Mouse (Mus musculus) limb, embryonic 12.5 days (tissue): ENCODE data around the gene Pitpnm3. TPM values are rescaled to one million over a fixed set of nuclear protein-coding genes. Genes with fewer than 3 reads are reported as not detected.
"Not testable (repeated sequence)": the region's sequence is repeated elsewhere in the genome, so short reads cannot be mapped to it uniquely, and the experiment has no call there.

Source experiments
- ATAC-seq: fragments of 200-750 bp; cut with Nextera tagmentation; 2 replicates; pipeline ENCODE4 v1.8.0; 2017; ENCODE audit warnings: low read depth, moderate TSS enrichment; ENCODE audit not compliant: insufficient number of reproducible peaks, insufficient read depth, low FRiP score, low TSS enrichment
- H3K27ac ChIP-seq: fragments of 300-500 bp; sonication (generic); 2 replicates; pipeline ENCODE4 v1.5.1; 2016; ENCODE audit warnings: mild to moderate bottlenecking, moderate library complexity
- H3K27me3 ChIP-seq: fragments of 300-500 bp; sonication (generic); 2 replicates; pipeline ENCODE4 v1.6.1; 2016; ENCODE audit warnings: mild to moderate bottlenecking, moderate library complexity
- H3K36me3 ChIP-seq: fragments of 300-500 bp; sonication (generic); 2 replicates; pipeline ENCODE4 v1.6.1; 2016; ENCODE audit warnings: mild to moderate bottlenecking, moderate library complexity
- H3K4me1 ChIP-seq: fragments of 300-500 bp; sonication (generic); replicated peaks from 2 replicates; pipeline ENCODE4 v1.6.1; 2016
- H3K4me2 ChIP-seq: fragments of 300-500 bp; sonication (generic); 2 replicates; pipeline ENCODE4 v1.6.1; 2016; ENCODE audit warnings: mild to moderate bottlenecking, moderate library complexity
- H3K4me3 ChIP-seq: fragments of 300-500 bp; sonication (generic); replicated peaks from 2 replicates; pipeline ENCODE4 v1.5.1; 2016; ENCODE audit warnings: mild to moderate bottlenecking
- H3K9ac ChIP-seq: fragments of 300-500 bp; sonication (generic); replicated peaks from 2 replicates; pipeline ENCODE4 v1.6.1; 2016; ENCODE audit warnings: mild to moderate bottlenecking, moderate library complexity
- H3K9me3 ChIP-seq: fragments of 300-500 bp; sonication (generic); 2 replicates; pipeline ENCODE4 v1.6.1; 2016; ENCODE audit warnings: mild to moderate bottlenecking, moderate library complexity
- WGBS: fragments of 180-500 bp; shearing (Covaris S2); methylation state at CpG from one replicate; pipeline ENCODE4 v1.1.7; 2016; 5-methylcytosine and 5-hydroxymethylcytosine counted together
- polyA plus RNA-seq: library from polyadenylated mRNA; unstranded; fragments of >200 nt; fragmentation: Nextera tagmentation; extraction: Ambion mirVana; gene quantifications from 2 replicates; pipeline ENCODE4 v1.2.1, GENCODE M21; 2016

The Pitpnm3 gene
- 0.13 and 0.18 TPM in 2 replicates for polyA plus RNA-seq

- Histone ChIP-seq H3K9me3 (no peaks in the 10 kb centered on the region), H3K27ac (no peak within 1 kb of the TSS), H3K4me2 (peak within 1 kb of the TSS; percentile 99), H3K4me3 (peak within 1 kb of the TSS; percentile 66), H3K4me1 (peaks cover 16% of the 10 kb centered on the region), H3K27me3 (peaks cover 84% of the 10 kb centered on the region), H3K36me3 (no peaks in the 10 kb centered on the region), H3K9ac (peak within 1 kb of the TSS; percentile 65)
- ATAC-seq, result no peak
- under 1% methylated on average over 66 of the region's 107 CpGs for WGBS
These were observed at the start of gene Pitpnm3 for GRCm38 (mm10) chr11:72135383-72136158. Gene Pitpnm3, minus strand, starts transcription at chr11:72135778.

- Histone ChIP-seq H3K9ac (no peak overlapping the region), H3K27ac (no peak overlapping the region), H3K9me3 (no peaks in the 10 kb centered on the region), H3K4me1 (no peaks in the 10 kb centered on the region), H3K27me3 (no peaks in the 10 kb centered on the region), H3K36me3 (peaks cover 63% of the 10 kb centered on the region), H3K4me3 (no peak overlapping the region), H3K4me2 (no peak overlapping the region)
- WGBS, result 85% methylated on average over 4 of the region's 4 CpGs
- ATAC-seq, result no peak
These were observed 48.7 kb upstream of the Pitpnm3 start for GRCm38 (mm10) chr11:72184252-72184651.

- H3K9me3 ChIP-seq, result no peaks in the 10 kb centered on the region
- 89% methylated on average over 4 of the region's 4 CpGs for WGBS
- H3K4me3 ChIP-seq, result no peak overlapping the region
- ATAC-seq, result no peak
- H3K9ac ChIP-seq, result no peak overlapping the region
- H3K4me1 ChIP-seq, result no peaks in the 10 kb centered on the region
- H3K27ac ChIP-seq, result no peak overlapping the region
- H3K36me3 ChIP-seq, result peaks cover 66% of the 10 kb centered on the region
- H3K27me3 ChIP-seq, result no peaks in the 10 kb centered on the region
- H3K4me2 ChIP-seq, result no peak overlapping the region
These were observed 45.6 kb upstream of the Pitpnm3 start for GRCm38 (mm10) chr11:72181136-72181535.

GRCm38 (mm10) chr11:72180556-72180955, 45.0 kb upstream of the Pitpnm3 start:
- WGBS, result 89% methylated on average over 5 of the region's 5 CpGs
- Histone ChIP-seq H3K4me1 (no peaks in the 10 kb centered on the region), H3K36me3 (peaks cover 66% of the 10 kb centered on the region), H3K9ac (no peak overlapping the region), H3K4me2 (no peak overlapping the region), H3K27me3 (no peaks in the 10 kb centered on the region), H3K4me3 (no peak overlapping the region), H3K27ac (no peak overlapping the region), H3K9me3 (no peaks in the 10 kb centered on the region)
- no peak for ATAC-seq

- H3K9me3 ChIP-seq, result no peaks in the 10 kb centered on the region
- peaks cover 88% of the 10 kb centered on the region for H3K36me3 ChIP-seq
- no peaks in the 10 kb centered on the region for H3K27me3 ChIP-seq
- H3K4me3 ChIP-seq, result no peak overlapping the region
- no peak overlapping the region for H3K4me2 ChIP-seq
- 62% methylated on average over 3 of the region's 3 CpGs for WGBS
- no peak overlapping the region for H3K27ac ChIP-seq
- ATAC-seq, result no peak
- H3K4me1 ChIP-seq, result no peaks in the 10 kb centered on the region
- no peak overlapping the region for H3K9ac ChIP-seq
These were observed 41.0 kb upstream of the Pitpnm3 start for GRCm38 (mm10) chr11:72176553-72176952.

- ATAC-seq, result no peak
- H3K27me3 ChIP-seq, result no peaks in the 10 kb centered on the region
- H3K36me3 ChIP-seq, result peaks cover 83% of the 10 kb centered on the region
- 85% methylated on average over 5 of the region's 5 CpGs for WGBS
- no peak overlapping the region for H3K27ac ChIP-seq
- H3K9ac ChIP-seq, result no peak overlapping the region
- H3K4me2 ChIP-seq, result no peak overlapping the region
- H3K9me3 ChIP-seq, result no peaks in the 10 kb centered on the region
- H3K4me1 ChIP-seq, result no peaks in the 10 kb centered on the region
- no peak overlapping the region for H3K4me3 ChIP-seq
These were observed 40.4 kb upstream of the Pitpnm3 start for GRCm38 (mm10) chr11:72175966-72176365.

- Histone ChIP-seq H3K36me3 (peaks cover 84% of the 10 kb centered on the region), H3K4me3 (no peak overlapping the region), H3K4me1 (no peaks in the 10 kb centered on the region), H3K9ac (no peak overlapping the region), H3K27ac (no peak overlapping the region), H3K4me2 (no peak overlapping the region), H3K27me3 (no peaks in the 10 kb centered on the region), H3K9me3 (no peaks in the 10 kb centered on the region)
- no peak for ATAC-seq
- WGBS, result 94% methylated on average over 6 of the region's 6 CpGs
These were observed 39.1 kb upstream of the Pitpnm3 start for GRCm38 (mm10) chr11:72174721-72175120.

- no peaks in the 10 kb centered on the region for H3K9me3 ChIP-seq
- H3K4me2 ChIP-seq, result no peak overlapping the region
- WGBS, result 87% methylated on average over 5 of the region's 5 CpGs
- peaks cover 85% of the 10 kb centered on the region for H3K36me3 ChIP-seq
- ATAC-seq, result no peak
- H3K27ac ChIP-seq, result no peak overlapping the region
- H3K27me3 ChIP-seq, result no peaks in the 10 kb centered on the region
- H3K4me1 ChIP-seq, result no peaks in the 10 kb centered on the region
- no peak overlapping the region for H3K4me3 ChIP-seq
- H3K9ac ChIP-seq, result no peak overlapping the region
These were observed 37.9 kb upstream of the Pitpnm3 start for GRCm38 (mm10) chr11:72173506-72173905.

- H3K27me3 ChIP-seq, H3K4me2 ChIP-seq, H3K4me1 ChIP-seq, H3K27ac ChIP-seq, H3K4me3 ChIP-seq, ATAC-seq, H3K9me3 ChIP-seq, H3K9ac ChIP-seq: not testable (repeated sequence)
- peaks cover 83% of the 10 kb centered on the region for H3K36me3 ChIP-seq
- WGBS, result 69% methylated on average over 4 of the region's 4 CpGs
These were observed 36.3 kb upstream of the Pitpnm3 start for GRCm38 (mm10) chr11:72171906-72172305.

GRCm38 (mm10) chr11:72169871-72170270, 34.3 kb upstream of the Pitpnm3 start:
- 87% methylated on average over 4 of the region's 4 CpGs for WGBS
- no peak overlapping the region for H3K9ac ChIP-seq
- no peak overlapping the region for H3K27ac ChIP-seq
- no peaks in the 10 kb centered on the region for H3K27me3 ChIP-seq
- no peak overlapping the region for H3K4me3 ChIP-seq
- H3K4me1 ChIP-seq, result no peaks in the 10 kb centered on the region
- no peaks in the 10 kb centered on the region for H3K9me3 ChIP-seq
- H3K4me2 ChIP-seq, result no peak overlapping the region
- peaks cover 84% of the 10 kb centered on the region for H3K36me3 ChIP-seq
- ATAC-seq, result no peak

- 88% methylated on average over 2 of the region's 2 CpGs for WGBS
These were observed 27.6 kb upstream of the Pitpnm3 start for GRCm38 (mm10) chr11:72163198-72163597.

GRCm38 (mm10) chr11:72156624-72157023, 21.0 kb upstream of the Pitpnm3 start:
- no peaks in the 10 kb centered on the region for H3K9me3 ChIP-seq
- H3K4me1 ChIP-seq, result 0 out of 2 replicates have a peak, but pooled peaks cover under 1% of the 10 kb centered on the region
- no peak overlapping the region for H3K4me3 ChIP-seq
- H3K27ac ChIP-seq, result no peak overlapping the region
- no peak overlapping the region for H3K9ac ChIP-seq
- 88% methylated on average over 2 of the region's 2 CpGs for WGBS
- H3K27me3 ChIP-seq, result no peaks in the 10 kb centered on the region
- ATAC-seq, result no peak
- no peak overlapping the region for H3K4me2 ChIP-seq
- peaks cover 81% of the 10 kb centered on the region for H3K36me3 ChIP-seq

More at GRCm38 (mm10) chr11:72163198-72163597, 27.6 kb upstream of the Pitpnm3 start:
- Histone ChIP-seq H3K27me3 (no peaks in the 10 kb centered on the region), H3K27ac (no peak overlapping the region), H3K36me3 (peaks cover 83% of the 10 kb centered on the region), H3K9me3 (no peaks in the 10 kb centered on the region), H3K9ac (no peak overlapping the region), H3K4me3 (no peak overlapping the region), H3K4me1 (no peaks in the 10 kb centered on the region), H3K4me2 (no peak overlapping the region)
- ATAC-seq, result no peak
